ENCODE assay signal across 21 mouse cellular contexts in genomic region chr13:42852086-42852485, GRCm38 (mm10).
DNase-seq lines count a peak whose midpoint lies in the region; TF ChIP-seq lines count a peak whose summit lies in the region.
"Had no signal": no experiment of that assay in that cellular context is flagged by ENCODE, and none has a peak within 500 bp of the region (broad histone marks: within the 10 kb centered on the region; RNA-seq: fewer than 3 reads in every experiment).

No protein-coding gene starts in this region.

- H3K4me3 ChIP-seq in olfactory bulb, adult 2 months (ENCODE audit: insufficient read depth, low read depth, low read length), result no peak overlapping the region
- H3K4me3 ChIP-seq: embryonic facial prominence, embryonic 13.5 days; embryonic facial prominence, embryonic 15.5 days; erythroblast, embryonic 14.5 days; forebrain, embryonic 10.5 days; forebrain, embryonic 12.5 days had no signal

- peaks cover 24% of the 10 kb centered on the region for H3K4me1 ChIP-seq in olfactory bulb, adult 2 months (ENCODE audit: control insufficient read depth, insufficient read depth, low read length)
- H3K4me1 ChIP-seq: embryonic facial prominence, embryonic 13.5 days; embryonic facial prominence, embryonic 15.5 days had no signal

- DNase-seq in left cerebral cortex, adult 11 months (ENCODE audit: low spot score), result peak; percentile 29
- no peak for DNase-seq in left cerebral cortex, postnatal 4 days
- peak; percentile 37 for DNase-seq in right cerebral cortex, adult 18-20 months
- DNase-seq in right cerebral cortex, adult 2 months (ENCODE audit: low spot score in 2 of 2), result no peak
- DNase-seq in cerebellum, postnatal 36 days, result no peak
- DNase-seq in spleen, postnatal 14 days (ENCODE audit: low spot score in 2 of 2), result no peak
- DNase-seq: adrenal gland, adult 2 months; adrenal gland, postnatal 10 days; adrenal gland, postnatal 25 days; cerebellum, adult 11-12 months; cerebellum, adult 2 months; cerebellum, adult 9-10 months; cerebellum, postnatal 10 days; cerebellum, postnatal 25 days; embryo, embryonic 11 days had no signal

- intact Hi-C loops in left cerebral cortex, postnatal 4 days (cut with DNase I), result no loop called here

- 38% methylated on average over 10 of the region's 10 CpGs for WGBS in olfactory bulb, adult 2 months

- TF ChIP-seq POLR2A in olfactory bulb, adult 2 months (IDR thresholded peaks at IDR 0.05; ENCODE audit: insufficient read depth, low read depth, low read length), result no peak

- H3K27ac ChIP-seq in olfactory bulb, adult 2 months (ENCODE audit: insufficient read depth, low read depth, low read length), result peak overlapping the region; percentile 88
- H3K27ac ChIP-seq: embryonic facial prominence, embryonic 13.5 days; embryonic facial prominence, embryonic 15.5 days; forebrain, embryonic 12.5 days had no signal

- no peak for TF ChIP-seq CTCF in olfactory bulb, adult 2 months (IDR thresholded peaks at IDR 0.05; ENCODE audit: insufficient read depth, low read depth, low read length)

Comparison
In these comparisons a context has a peak if more than half of its experiments do, and no peak if none do; other contexts are left out.
1. DNase-seq: peak in left cerebral cortex, adult 11 months (single experiment) and right cerebral cortex, adult 18-20 months (single experiment); none in left cerebral cortex, postnatal 4 days (single experiment), right cerebral cortex, adult 2 months (0 of 2), cerebellum, postnatal 36 days (0 of 2) and spleen, postnatal 14 days (0 of 2).